ENCODE assay signal across 8 mouse cellular contexts in genomic region chr6:145865289-145865885, GRCm38 (mm10). TPM values are rescaled to one million over a fixed set of nuclear protein-coding genes. Genes with fewer than 3 reads are reported as not detected.
DNase-seq lines count a peak whose midpoint lies in the region; ATAC-seq and TF ChIP-seq lines count a peak whose summit lies in the region.

Bhlhe41 (minus strand) TSS chr6:145865558.

- peak within 1 kb of the TSS; percentile 98 for H3K4me2 ChIP-seq in hindbrain, embryonic 11.5 days (replicated peaks; ENCODE audit: low read depth, low read length)

- no peaks in the 10 kb centered on the region for H3K27me3 ChIP-seq in cerebellum, adult 2 months (ENCODE audit: control insufficient read depth, insufficient read depth, low read length)
- peaks cover 43% of the 10 kb centered on the region for H3K27me3 ChIP-seq in hindbrain, embryonic 11.5 days (ENCODE audit: control insufficient read depth, insufficient read depth, low read length)

- peak within 1 kb of the TSS; percentile 95 for H3K4me3 ChIP-seq in cerebellum, adult 2 months (replicated peaks; ENCODE audit: insufficient read depth, low read depth, low read length)
- peak within 1 kb of the TSS; percentile 55 for H3K4me3 ChIP-seq in hindbrain, embryonic 11.5 days (ENCODE audit: low read depth, low read length)

- TF ChIP-seq POLR2A in cerebellum, adult 2 months (IDR thresholded peaks at IDR 0.05; ENCODE audit: borderline replicate concordance, insufficient read depth, low read length), result peak; percentile 62

- under 1% methylated on average over 54 of the region's 57 CpGs for WGBS in cerebellum, adult 2 months
- WGBS in hindbrain, embryonic 11.5 days, result 1% methylated on average over 46 of the region's 57 CpGs

- peak within 1 kb of the TSS; percentile 99 for H3K27ac ChIP-seq in cerebellum, adult 2 months (ENCODE audit: insufficient read depth, low read length)
- H3K27ac ChIP-seq in hindbrain, embryonic 11.5 days (ENCODE audit: low read depth, low read length), result no peak within 1 kb of the TSS

- no peaks in the 10 kb centered on the region for H3K9me3 ChIP-seq in hindbrain, embryonic 11.5 days (ENCODE audit: control insufficient read depth, low read length)

- DNase-seq in Muller cell, postnatal 12 days (ENCODE audit: inconsistent ontology term), result peak; percentile 95
- DNase-seq in cerebellum, adult 2 months, result peak; percentile 89 to 92
- peak; percentile 72 to 75 for DNase-seq in frontal cortex, postnatal 10 days (ENCODE audit: low spot score in 2 of 2)
- peak; percentile 81 for DNase-seq in hindbrain, embryonic 11.5 days (ENCODE audit: low spot score)
- DNase-seq in layer of hippocampus, postnatal 25 days (ENCODE audit: extremely low spot score in 1 of 2, low spot score in 1 of 2), result peak; percentile 61 to 70
- DNase-seq in lung, postnatal 14 days, result peak; percentile 68
- peak; percentile 79 for DNase-seq in retina, embryonic 14.5 days (ENCODE audit: low spot score)

- no peak for TF ChIP-seq CTCF in cerebellum, adult 2 months (IDR thresholded peaks at IDR 0.05; ENCODE audit: borderline replicate concordance, insufficient read depth, low read depth, low read length)

- H3K9ac ChIP-seq in hindbrain, embryonic 11.5 days (ENCODE audit: low read depth, low read length), result peak within 1 kb of the TSS; percentile 61

- peaks cover 1% of the 10 kb centered on the region for H3K4me1 ChIP-seq in cerebellum, adult 2 months (ENCODE audit: control insufficient read depth, insufficient read depth, low read length)
- H3K4me1 ChIP-seq in hindbrain, embryonic 11.5 days (replicated peaks; ENCODE audit: control insufficient read depth, insufficient read depth, low read length), result peaks cover 9% of the 10 kb centered on the region

- H3K36me3 ChIP-seq in hindbrain, embryonic 11.5 days (ENCODE audit: control insufficient read depth, insufficient read depth, low read length), result no peaks in the 10 kb centered on the region

- ATAC-seq in hindbrain, embryonic 11.5 days (ENCODE audit: low FRiP score), result peak; percentile 56
- ATAC-seq in inflammation-experienced regulatory T-cells, adult 6 months, result no peak

RNA-seq across cellular contexts. Expression of gene Bhlhe41, which starts in this region (rescaled TPM):
- 33.9 and 35.0 TPM in 2 replicates for polyA plus RNA-seq in cerebellum, adult 2 months (2012; rRNA removed)
- polyA plus RNA-seq in hindbrain, embryonic 11.5 days (2014; fragmentation: Nextera tagmentation; extraction: Ambion mirVana), result 1.5 and 1.8 TPM in 2 replicates
- 10 to 100 TPM; 37.2 to 39.9 TPM for total RNA-seq in layer of hippocampus, postnatal 25 days (2021)
- polyA plus RNA-seq in inflammation-experienced regulatory T-cells, adult 6 months (2017; shearing (Covaris generic)), result under 1 TPM; 0.11 to 0.44 (median 0.35) TPM

Comparison
In these comparisons a context has a peak if more than half of its experiments do, and no peak if none do; other contexts are left out.
1. RNA of gene Bhlhe41 (polyA plus RNA-seq): 33.9 to 35.0 TPM in cerebellum, adult 2 months; 1.5 to 1.8 TPM in hindbrain, embryonic 11.5 days and 0.11 to 0.44 TPM in inflammation-experienced regulatory T-cells, adult 6 months; every median in the first group is over 10 times any median in the second.
2. Peak in every context shown above with its lines, with median percentiles within 50 percentile points of each other: DNase-seq.